Comparison of ENCODE assay signal across 7 mouse cellular contexts in the genomic region with DNA sequence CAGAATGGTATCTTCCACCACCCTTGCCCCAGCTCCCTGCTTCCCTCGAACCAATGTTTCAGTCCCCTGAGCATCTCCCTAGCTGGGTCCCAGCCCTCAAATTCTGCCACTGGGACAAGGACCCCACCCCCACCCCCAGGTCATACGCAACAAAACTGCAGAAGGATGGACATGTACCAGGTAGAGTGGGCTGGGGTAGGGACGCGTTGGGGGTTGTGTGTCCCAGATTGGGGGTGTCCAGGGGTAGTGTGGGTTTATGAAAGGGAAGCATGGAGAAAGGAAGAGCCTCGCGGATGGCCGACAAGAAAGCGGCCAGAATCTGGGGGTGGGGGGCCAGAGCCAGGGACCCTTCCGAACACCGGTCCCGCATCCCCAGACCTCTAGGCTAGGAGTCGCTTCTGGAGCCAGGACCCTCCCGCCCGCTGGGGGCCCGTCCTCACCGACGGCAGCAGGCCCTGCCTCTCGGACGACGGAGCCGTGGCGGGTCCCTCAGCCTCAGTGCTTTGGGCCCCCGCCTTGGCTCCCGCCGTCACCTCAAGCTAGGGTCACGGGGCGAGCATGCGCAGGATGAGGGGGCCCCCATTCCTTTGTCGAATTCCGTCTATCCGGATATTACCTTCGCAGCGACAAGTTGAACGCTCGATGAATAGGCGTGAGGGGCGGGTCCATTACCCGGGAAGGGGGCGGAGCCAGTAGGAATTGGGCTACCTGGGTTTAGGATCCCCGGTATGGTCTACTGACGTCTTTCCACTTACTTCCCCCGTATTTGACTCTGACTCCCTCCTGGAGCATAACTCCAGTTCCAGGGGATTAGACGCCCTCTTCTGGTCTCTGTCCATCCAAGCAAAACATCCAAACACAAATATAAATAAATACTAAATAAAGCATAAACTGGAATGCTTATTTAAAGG. TPM values are rescaled to one million over a fixed set of nuclear protein-coding genes. Genes with fewer than 3 reads are reported as not detected.
A peak's percentile ranks its signal among the peaks of the same experiment; 100 is the strongest.
DNase-seq lines count a peak whose midpoint lies in the region; ATAC-seq and TF ChIP-seq lines count a peak whose summit lies in the region.

A gene (minus strand): TSS at position 521 of the 911 bp plus-strand sequence.

- H3K4me2 ChIP-seq in embryonic facial prominence, embryonic 12.5 days (replicated peaks), result peak within 1 kb of the TSS; percentile 78

- H3K36me3 ChIP-seq in embryonic facial prominence, embryonic 12.5 days, result no peaks in the 10 kb centered on the region
- no peaks in the 10 kb centered on the region for H3K36me3 ChIP-seq in midbrain, embryonic 10.5 days

- peak; percentile 98 for DNase-seq in heart, adult 11 months
- DNase-seq in kidney, adult 11 months, result peak; percentile 87
- peak; percentile 88 for DNase-seq in left cerebral cortex, postnatal 4 days
- peak; percentile 71 for DNase-seq in midbrain, embryonic 10.5 days (ENCODE audit: low spot score)
- peak; percentile 88 to 92 for DNase-seq in right cerebral cortex, postnatal 36 days (ENCODE audit: low spot score in 2 of 2)

- WGBS in bone marrow, adult 2 months, result 10% methylated on average over 43 of the region's 43 CpGs
- WGBS in embryonic facial prominence, embryonic 12.5 days, result 3% methylated on average over 43 of the region's 43 CpGs
- WGBS in midbrain, embryonic 10.5 days, result 2% methylated on average over 43 of the region's 43 CpGs

- no peak for TF ChIP-seq POLR2A in bone marrow, adult 2 months (IDR thresholded peaks at IDR 0.05; ENCODE audit: borderline replicate concordance, control insufficient read depth, low read depth, low read length)

- H3K27ac ChIP-seq in bone marrow, adult 2 months (ENCODE audit: control insufficient read depth, insufficient read depth, low read depth, low read length, poor library complexity), result no peak within 1 kb of the TSS
- H3K27ac ChIP-seq in embryonic facial prominence, embryonic 12.5 days, result peak within 1 kb of the TSS; percentile 67
- peak within 1 kb of the TSS; percentile 88 for H3K27ac ChIP-seq in midbrain, embryonic 10.5 days (replicated peaks)

- intact Hi-C loops in left cerebral cortex, postnatal 4 days (cut with DNase I), result no loop called here

- H3K9ac ChIP-seq in embryonic facial prominence, embryonic 12.5 days, result peak within 1 kb of the TSS; percentile 74

- peak within 1 kb of the TSS; percentile 48 for H3K4me3 ChIP-seq in bone marrow, adult 2 months (replicated peaks; ENCODE audit: control insufficient read depth, low read depth, low read length)
- H3K4me3 ChIP-seq in embryonic facial prominence, embryonic 12.5 days, result peak within 1 kb of the TSS; percentile 64
- H3K4me3 ChIP-seq in midbrain, embryonic 10.5 days, result peak within 1 kb of the TSS; percentile 67

- peak; percentile 76 for ATAC-seq in embryonic facial prominence, embryonic 12.5 days (ENCODE audit: insufficient number of reproducible peaks, insufficient read depth, low FRiP score, low TSS enrichment)

- no peak for TF ChIP-seq CTCF in bone marrow, adult 2 months (IDR thresholded peaks at IDR 0.05; ENCODE audit: control insufficient read depth, insufficient read depth, low read length)

- H3K4me1 ChIP-seq in bone marrow, adult 2 months (ENCODE audit: control insufficient read depth, insufficient read depth, low read length), result peaks cover 2% of the 10 kb centered on the region; the same call in 1 of the 2 replicates
- peaks cover 18% of the 10 kb centered on the region for H3K4me1 ChIP-seq in embryonic facial prominence, embryonic 12.5 days
- peaks cover 30% of the 10 kb centered on the region for H3K4me1 ChIP-seq in midbrain, embryonic 10.5 days

- H3K9me3 ChIP-seq in embryonic facial prominence, embryonic 12.5 days, result no peaks in the 10 kb centered on the region
- H3K9me3 ChIP-seq in midbrain, embryonic 10.5 days (replicated peaks), result no peaks in the 10 kb centered on the region

- H3K27me3 ChIP-seq in embryonic facial prominence, embryonic 12.5 days, result no peaks in the 10 kb centered on the region
- H3K27me3 ChIP-seq in midbrain, embryonic 10.5 days (ENCODE audit: low read depth, poor library complexity, severe bottlenecking), result no peaks in the 10 kb centered on the region

RNA-seq across cellular contexts. Expression of the gene that starts here (rescaled TPM):
- not detected in 2 replicates for polyA plus RNA-seq in bone marrow, adult 2 months (2011; ENCODE audit: insufficient read depth, insufficient read length, low replicate concordance, missing spikeins)
- polyA plus RNA-seq in embryonic facial prominence, embryonic 12.5 days (2016; fragmentation: Nextera tagmentation; extraction: Ambion mirVana), result 57.7 and 58.5 TPM in 2 replicates
- total RNA-seq in left cerebral cortex, postnatal 4 days (2021), result 10 to 100 TPM; 19.4 to 20.2 TPM
- 19.5 and 23.4 TPM in 2 replicates for polyA plus RNA-seq in midbrain, embryonic 10.5 days (2016; fragmentation: Nextera tagmentation; extraction: Ambion mirVana)
